Mouse (Mus musculus): ENCODE data around the gene Olfr820.

DNA sequence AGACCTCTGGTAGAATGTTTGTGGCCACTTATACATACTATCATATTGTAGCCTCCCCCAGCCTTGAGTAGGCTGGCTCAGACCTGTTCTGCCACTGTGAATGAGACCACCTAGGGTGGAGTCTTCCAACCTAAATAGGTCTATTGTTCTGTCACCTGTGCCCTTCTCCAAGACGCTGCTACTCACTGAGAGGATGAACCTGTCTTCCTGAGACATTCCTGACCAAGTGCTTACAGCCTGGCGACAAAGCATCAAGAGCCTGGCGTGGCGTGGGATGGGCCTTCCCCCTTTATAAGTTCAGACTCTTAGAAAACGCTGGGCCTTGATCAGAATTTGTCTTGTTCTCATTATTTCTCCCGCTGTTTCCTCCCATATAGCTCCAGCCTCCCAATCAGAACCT, 24.7 kb downstream of the Olfr820 start:
- no peak for TF ChIP-seq HCFC1 (IDR thresholded peaks at IDR 0.05; ENCODE audit: borderline replicate concordance, insufficient read depth, low read length)
- TF ChIP-seq CHD2 (IDR thresholded peaks at IDR 0.05; ENCODE audit: low read depth, low read length): no peak

Measured in ES-E14 (cell line).